Mouse (Mus musculus) MEL (cell line): ENCODE measurements at regions not wholly inside any gene's neighbourhood (a gene's known extent, or its start where the extent isn't known, plus 50 kb on each side); places are given as distances from the start of the nearest gene placed in this dataset.

Experiments
- CTCF ChIP-seq, 3 experiments: IDR thresholded peaks in 2 of 3; conservative IDR thresholded peaks in 1 of 3; 2 replicates each; pipeline ENCODE4 v1.5.1; 2011 to 2012; ENCODE audit warnings: low read length in 3 of 3, low read depth in 2 of 3, mild to moderate bottlenecking in 2 of 3, improper control_type of control experiment in 1 of 3, inconsistent platforms in 1 of 3, mixed read lengths in 1 of 3, moderate library complexity in 1 of 3; ENCODE audit not compliant: control insufficient read depth in 1 of 3, insufficient read depth in 1 of 3, poor library complexity in 1 of 3, severe bottlenecking in 1 of 3
- ELF1 ChIP-seq: IDR thresholded peaks from 2 replicates; pipeline ENCODE4 v1.6.1; 2014; ENCODE audit warnings: low read depth, mild to moderate bottlenecking, inconsistent platforms, low read length, improper control_type of control experiment, moderate library complexity
- EP300 ChIP-seq, 2 experiments: IDR thresholded peaks; 2 replicates each; pipeline ENCODE4 v1.6.1; 2011; ENCODE audit warnings: improper control_type of control experiment in 2 of 2, low read length in 2 of 2, low read depth in 1 of 2, mild to moderate bottlenecking in 1 of 2
- ETS1 ChIP-seq: IDR thresholded peaks from 2 replicates; pipeline ENCODE4 v1.6.1; 2012; ENCODE audit warnings: low read depth, mild to moderate bottlenecking, inconsistent platforms, low read length, improper control_type of control experiment, moderate library complexity
- GATA1 ChIP-seq: IDR thresholded peaks from 2 replicates; pipeline ENCODE4 v1.6.1; 2011; ENCODE audit warnings: low read depth, low read length, improper control_type of control experiment
- JUND ChIP-seq: IDR thresholded peaks from 2 replicates; pipeline ENCODE4 v1.6.1; 2011; ENCODE audit warnings: low read depth, mild to moderate bottlenecking, improper control_type of control experiment, low read length
- KAT2A ChIP-seq: conservative IDR thresholded peaks from 2 replicates; pipeline ENCODE4 v1.6.1; 2012; ENCODE audit warnings: low read depth, low read length, improper control_type of control experiment, inconsistent platforms
- POLR2A ChIP-seq, 2 experiments: IDR thresholded peaks; 2 replicates each; pipeline ENCODE4 v1.6.1; 2011 to 2012; ENCODE audit warnings: low read length in 2 of 2, mild to moderate bottlenecking in 2 of 2, control low read depth in 1 of 2, improper control_type of control experiment in 1 of 2, low read depth in 1 of 2, moderate library complexity in 1 of 2; ENCODE audit not compliant: control insufficient read depth in 1 of 2, insufficient read depth in 1 of 2, poor library complexity in 1 of 2
- POLR2AphosphoS2 ChIP-seq: IDR thresholded peaks from 2 replicates; pipeline ENCODE4 v1.6.1; 2011; ENCODE audit warnings: low read length, improper control_type of control experiment
- USF1 ChIP-seq: IDR thresholded peaks from 2 replicates; pipeline ENCODE4 v1.6.1; 2014; ENCODE audit warnings: low read depth, mild to moderate bottlenecking, inconsistent platforms, low read length, improper control_type of control experiment, moderate library complexity

GRCm38 (mm10) chr12:78066024-78066423 lies 128.0 kb upstream of the Gm6657 start:
- TF ChIP-seq EP300 (IDR thresholded peaks at IDR 0.05; ENCODE audit: low read depth in 1 of 2, low read length in 2 of 2): no peak
- TF ChIP-seq JUND: no peak
- TF ChIP-seq ETS1: no peak
- no peak for TF ChIP-seq KAT2A
- no peak for TF ChIP-seq USF1
- no peak for TF ChIP-seq POLR2AphosphoS2
- no peak for TF ChIP-seq POLR2A (IDR thresholded peaks at IDR 0.05; ENCODE audit: control insufficient read depth in 1 of 2, insufficient read depth in 1 of 2, low read depth in 1 of 2, low read length in 2 of 2, poor library complexity in 1 of 2)
- TF ChIP-seq GATA1: no peak
- TF ChIP-seq CTCF (IDR thresholded peaks at IDR 0.05 in 2 of 3, conservative IDR thresholded peaks at IDR 0.05 in 1 of 3; ENCODE audit: control insufficient read depth in 1 of 3, insufficient read depth in 1 of 3, low read depth in 2 of 3, low read length in 3 of 3, poor library complexity in 1 of 3, severe bottlenecking in 1 of 3): no peak
- no peak for TF ChIP-seq ELF1
